Mouse (Mus musculus) midbrain, postnatal 0 days (tissue): ENCODE measurements at regions not wholly inside any gene's neighbourhood (a gene's known extent, or its start where the extent isn't known, plus 50 kb on each side); places are given as distances from the start of the nearest gene placed in this dataset.

ENCODE experiments used
- ATAC-seq: fragments of 200-750 bp; cut with Nextera tagmentation; 2 replicates; pipeline ENCODE4 v1.8.0; 2017; ENCODE audit warnings: moderate number of reproducible peaks, mild to moderate bottlenecking, moderate TSS enrichment, moderate library complexity; ENCODE audit not compliant: low FRiP score
- DNase-seq: peaks from one replicate; pipeline ENCODE4 v3.0.0-alpha.2; 2015; ENCODE audit warnings: low spot score
- H3K27ac ChIP-seq: fragments of 300-500 bp; sonication (generic); 2 replicates; pipeline ENCODE4 v1.5.1; 2014; ENCODE audit warnings: low read depth, mild to moderate bottlenecking, low read length, mixed read lengths
- H3K27me3 ChIP-seq: fragments of 300-500 bp; sonication (generic); 2 replicates; pipeline ENCODE4 v1.6.1; 2014; ENCODE audit warnings: low read length, control low read depth, mixed read lengths; ENCODE audit not compliant: insufficient read depth
- H3K36me3 ChIP-seq: fragments of 300-500 bp; sonication (generic); 2 replicates; pipeline ENCODE4 v1.6.1; 2014; ENCODE audit warnings: low read length, control low read depth, mixed read lengths; ENCODE audit not compliant: insufficient read depth
- H3K4me1 ChIP-seq: fragments of 300-500 bp; sonication (generic); 2 replicates; pipeline ENCODE4 v1.6.1; 2014; ENCODE audit warnings: mild to moderate bottlenecking, control low read depth, antibody characterized with exemption, low read length, mixed read lengths; ENCODE audit not compliant: insufficient read depth
- H3K4me2 ChIP-seq: fragments of 300-500 bp; sonication (generic); 2 replicates; pipeline ENCODE4 v1.6.1; 2014; ENCODE audit warnings: low read depth, mild to moderate bottlenecking, low read length, mixed read lengths; ENCODE audit not compliant: poor library complexity, severe bottlenecking
- H3K4me3 ChIP-seq: fragments of 300-500 bp; sonication (generic); 2 replicates; pipeline ENCODE4 v1.5.1; 2014; ENCODE audit warnings: low read depth, mild to moderate bottlenecking, low read length, moderate library complexity
- H3K9ac ChIP-seq: fragments of 300-500 bp; sonication (generic); replicated peaks from 2 replicates; pipeline ENCODE4 v1.6.1; 2014; ENCODE audit warnings: mild to moderate bottlenecking, low read length, moderate library complexity, mixed read lengths; ENCODE audit not compliant: poor library complexity, severe bottlenecking
- H3K9me3 ChIP-seq: fragments of 300-500 bp; sonication (generic); 2 replicates; pipeline ENCODE4 v1.6.1; 2016; ENCODE audit warnings: low read length, control low read depth
- CTCF ChIP-seq: IDR thresholded peaks from 2 replicates; pipeline ENCODE4 v1.5.1; 2016; ENCODE audit warnings: antibody characterized with exemption, mild to moderate bottlenecking
- WGBS: fragments of 180-500 bp; shearing (Covaris S2); extraction: QIAGEN DNeasy Blood & Tissue Kit; methylation state at CpG from one replicate; pipeline ENCODE4 v1.1.7; 2014; 5-methylcytosine and 5-hydroxymethylcytosine counted together

DNA sequence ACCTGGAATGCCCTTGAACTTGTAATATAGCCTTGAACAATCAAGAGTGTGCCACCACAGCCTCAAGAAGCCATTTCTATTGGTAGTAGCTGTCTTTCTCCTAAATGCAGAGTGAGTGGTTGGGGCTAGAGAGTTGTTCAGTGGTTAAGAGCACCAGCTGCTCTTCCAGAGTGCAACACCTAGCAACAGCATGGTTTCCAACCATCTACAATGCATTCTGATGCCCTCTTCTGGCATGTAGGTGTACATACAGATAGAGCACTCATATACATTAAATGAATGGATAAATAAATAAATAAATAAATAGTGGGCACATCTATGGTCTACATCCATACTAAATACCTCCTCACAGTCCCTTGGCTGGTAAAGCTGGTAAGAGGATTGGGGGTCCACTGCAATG lies 316.2 kb upstream of the Spred2 start:
- no peak overlapping the region for H3K4me2 ChIP-seq
- H3K9ac ChIP-seq: no peak overlapping the region
- no peak for ATAC-seq

DNA sequence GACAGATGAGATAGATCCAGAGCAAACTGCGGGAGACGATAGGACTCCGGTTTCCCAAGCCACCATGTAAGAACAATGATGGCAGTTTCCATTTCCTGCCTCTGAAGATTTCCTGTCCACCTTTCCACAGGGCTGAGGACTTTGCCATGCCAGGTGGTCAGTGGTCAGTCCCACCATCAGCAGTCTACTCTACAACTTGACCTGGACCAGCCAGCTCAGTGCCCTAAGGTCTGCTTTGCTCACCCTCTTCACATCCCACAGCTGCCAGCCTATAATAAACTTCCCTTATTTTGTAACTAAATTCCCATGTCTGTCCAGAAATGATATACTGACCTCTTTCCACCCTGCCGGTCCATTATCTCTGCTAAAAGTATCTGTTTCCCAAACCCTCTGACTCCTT lies 315.7 kb upstream of the Spred2 start:
- ATAC-seq (no peak), DNase-seq (no peak)
- H3K4me2 ChIP-seq: no peak overlapping the region
- no peaks in the 10 kb centered on the region for H3K36me3 ChIP-seq
- H3K4me3 ChIP-seq: no peak overlapping the region
- no peaks in the 10 kb centered on the region for H3K27me3 ChIP-seq
- H3K4me1 ChIP-seq: no peaks in the 10 kb centered on the region
- H3K27ac ChIP-seq: no peak overlapping the region
- H3K9ac ChIP-seq: no peak overlapping the region
- 88% methylated on average over 4 of the region's 4 CpGs for WGBS
- no peaks in the 10 kb centered on the region for H3K9me3 ChIP-seq
- TF ChIP-seq CTCF: no peak

More for the DNA sequence above, 316.2 kb upstream of the Spred2 start:
- Histone ChIP-seq H3K9me3 (no peaks in the 10 kb centered on the region), H3K27ac (no peak overlapping the region), H3K4me3 (no peak overlapping the region), H3K27me3 (no peaks in the 10 kb centered on the region), H3K36me3 (no peaks in the 10 kb centered on the region), H3K4me1 (no peaks in the 10 kb centered on the region)
- DNase-seq: no peak
- peak; percentile 22; the same call in 1 of the 2 replicates for TF ChIP-seq CTCF

DNA sequence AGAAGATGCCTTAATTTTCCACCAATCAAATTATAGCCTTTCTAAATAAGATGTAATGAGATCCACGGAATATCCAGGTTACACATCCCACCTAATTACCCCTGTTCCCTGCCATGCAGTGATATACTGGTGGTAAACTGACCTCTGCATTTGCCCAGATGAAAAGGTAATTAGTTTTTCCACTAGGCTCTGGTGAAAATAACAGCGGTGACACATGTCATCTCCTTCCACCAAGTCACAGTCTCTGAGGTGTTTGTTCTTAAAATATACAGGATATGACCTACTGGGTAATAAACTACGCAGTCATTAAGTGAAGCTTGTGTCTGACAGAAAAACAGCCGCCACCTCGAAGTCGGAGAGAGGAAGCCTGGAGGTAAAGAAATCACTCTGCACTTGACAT lies 313.6 kb upstream of the Spred2 start:
- no peak for TF ChIP-seq CTCF
- Histone ChIP-seq H3K9me3 (no peaks in the 10 kb centered on the region), H3K9ac (no peak overlapping the region), H3K4me3 (no peak overlapping the region), H3K36me3 (no peaks in the 10 kb centered on the region), H3K27ac (no peak overlapping the region), H3K27me3 (no peaks in the 10 kb centered on the region), H3K4me1 (no peaks in the 10 kb centered on the region), H3K4me2 (no peak overlapping the region)
- WGBS: 75% methylated on average over 6 of the region's 6 CpGs
- DNase-seq: no peak
- ATAC-seq: no peak

DNA sequence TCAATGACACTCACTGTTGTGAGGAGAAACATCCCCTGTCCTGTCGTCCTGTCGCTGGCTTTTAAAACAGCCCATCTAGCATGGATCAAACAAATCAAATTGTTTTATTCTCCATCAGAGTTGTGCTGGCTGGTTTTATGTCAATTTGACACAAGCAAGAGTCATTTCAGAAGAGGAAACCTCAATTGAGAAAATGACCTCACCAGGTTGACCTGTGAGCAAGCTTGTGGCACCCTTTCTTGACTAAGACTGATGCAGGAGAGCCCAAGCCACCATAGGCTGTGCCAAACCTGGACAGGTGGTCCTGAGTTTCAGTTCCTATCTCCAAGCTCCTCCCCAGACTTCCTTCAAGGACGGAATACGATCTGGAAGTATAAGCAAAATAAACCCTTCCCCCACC lies 313.0 kb upstream of the Spred2 start:
- Histone ChIP-seq H3K9ac (no peak overlapping the region), H3K4me1 (no peaks in the 10 kb centered on the region), H3K4me3 (no peak overlapping the region), H3K27ac (no peak overlapping the region), H3K36me3 (no peaks in the 10 kb centered on the region), H3K4me2 (no peak overlapping the region), H3K27me3 (no peaks in the 10 kb centered on the region), H3K9me3 (no peaks in the 10 kb centered on the region)
- DNase-seq: no peak
- WGBS: 89% methylated on average over 4 of the region's 4 CpGs
- no peak for ATAC-seq
- TF ChIP-seq CTCF: no peak

DNA sequence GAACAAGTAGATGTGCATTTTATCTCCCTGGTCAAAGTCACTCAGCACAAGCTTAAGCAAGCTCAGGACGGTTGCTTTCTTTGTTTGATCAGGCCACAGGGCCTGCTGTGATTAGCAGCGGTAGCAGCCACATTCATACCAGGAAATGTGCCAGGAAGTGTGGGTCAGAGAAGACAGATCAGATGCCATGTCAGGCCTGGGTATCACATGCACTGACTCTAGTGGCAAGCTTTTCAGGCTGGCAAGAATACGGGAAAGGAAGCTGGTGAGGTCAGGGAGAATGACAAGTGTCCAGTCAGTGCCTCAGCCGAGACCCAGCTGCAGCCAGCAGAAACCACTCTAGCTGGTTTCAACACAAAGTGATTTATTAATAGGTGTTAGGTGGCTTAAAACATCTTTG lies 307.7 kb upstream of the Spred2 start:
- DNase-seq: no peak
- no peak overlapping the region for H3K9ac ChIP-seq
- no peaks in the 10 kb centered on the region for H3K27me3 ChIP-seq
- H3K36me3 ChIP-seq: no peaks in the 10 kb centered on the region
- H3K4me2 ChIP-seq: no peak overlapping the region
- 70% methylated on average over 4 of the region's 4 CpGs for WGBS
- no peak for TF ChIP-seq CTCF
- ATAC-seq: no peak
- H3K27ac ChIP-seq: no peak overlapping the region
- no peak overlapping the region for H3K4me3 ChIP-seq
- H3K9me3 ChIP-seq: no peaks in the 10 kb centered on the region
- no peaks in the 10 kb centered on the region for H3K4me1 ChIP-seq

DNA sequence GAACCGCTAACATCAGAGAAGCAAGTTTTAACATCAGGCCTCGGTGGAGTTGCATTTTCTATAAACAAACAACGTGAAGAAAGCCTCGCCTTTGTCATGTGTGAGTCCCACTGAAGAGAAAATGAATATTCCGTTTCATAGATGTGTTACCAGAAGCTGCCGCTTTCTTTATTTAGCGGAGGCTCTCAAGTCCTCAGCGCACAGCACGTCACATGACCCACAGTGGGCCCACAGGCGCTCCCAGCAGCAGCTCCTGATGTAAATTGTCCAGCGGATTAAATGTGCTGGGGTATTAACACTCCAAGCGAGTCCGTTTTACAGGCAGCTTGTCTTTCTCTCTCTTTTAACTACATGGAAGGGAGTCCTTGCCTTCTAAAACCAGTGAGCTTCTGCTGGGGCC lies 304.7 kb upstream of the Spred2 start:
- no peaks in the 10 kb centered on the region for H3K9me3 ChIP-seq
- no peaks in the 10 kb centered on the region for H3K36me3 ChIP-seq
- H3K27me3 ChIP-seq: no peaks in the 10 kb centered on the region
- WGBS: 72% methylated on average over 13 of the region's 13 CpGs
- no peak for TF ChIP-seq CTCF
- H3K4me3 ChIP-seq: no peak overlapping the region
- ATAC-seq: no peak
- no peak overlapping the region for H3K4me2 ChIP-seq
- no peaks in the 10 kb centered on the region for H3K4me1 ChIP-seq
- no peak for DNase-seq
- H3K9ac ChIP-seq: no peak overlapping the region
- H3K27ac ChIP-seq: no peak overlapping the region
